Mouse (Mus musculus) hindbrain, embryonic 15.5 days (tissue): ENCODE measurements around the gene Tspo. TPM values are rescaled to one million over a fixed set of nuclear protein-coding genes. Genes with fewer than 3 reads are reported as not detected.

Experiments
- ATAC-seq: fragments of 200-750 bp; cut with Nextera tagmentation; 2 replicates; pipeline ENCODE4 v1.8.0; 2017; ENCODE audit warnings: low read depth, moderate number of reproducible peaks, moderate TSS enrichment; ENCODE audit not compliant: low FRiP score
- H3K27ac ChIP-seq: fragments of 300-500 bp; sonication (generic); replicated peaks from 2 replicates; pipeline ENCODE4 v1.5.1; 2015; ENCODE audit warnings: mild to moderate bottlenecking, inconsistent platforms
- H3K27me3 ChIP-seq: fragments of 300-500 bp; sonication (generic); 2 replicates; pipeline ENCODE4 v1.6.1; 2015; ENCODE audit warnings: control low read depth, inconsistent platforms
- H3K36me3 ChIP-seq: fragments of 300-500 bp; sonication (generic); 2 replicates; pipeline ENCODE4 v1.6.1; 2015; ENCODE audit warnings: control low read depth, inconsistent platforms
- H3K4me1 ChIP-seq: fragments of 300-500 bp; sonication (generic); replicated peaks from 2 replicates; pipeline ENCODE4 v1.6.1; 2015; ENCODE audit warnings: control low read depth, inconsistent platforms
- H3K4me2 ChIP-seq: fragments of 300-500 bp; sonication (generic); 2 replicates; pipeline ENCODE4 v1.6.1; 2015; ENCODE audit warnings: moderate library complexity, mild to moderate bottlenecking, inconsistent platforms
- H3K4me3 ChIP-seq: fragments of 300-500 bp; sonication (generic); 2 replicates; pipeline ENCODE4 v1.5.1; 2015; ENCODE audit warnings: mild to moderate bottlenecking, inconsistent platforms
- H3K9ac ChIP-seq: fragments of 300-500 bp; sonication (generic); 2 replicates; pipeline ENCODE4 v1.6.1; 2015; ENCODE audit warnings: inconsistent platforms
- H3K9me3 ChIP-seq: fragments of 300-500 bp; sonication (generic); 2 replicates; pipeline ENCODE4 v1.6.1; 2016; ENCODE audit warnings: control low read depth, inconsistent platforms
- WGBS: fragments of 180-500 bp; shearing (Covaris S2); methylation state at CpG from one replicate; pipeline ENCODE4 v1.1.7; 2015; 5-methylcytosine and 5-hydroxymethylcytosine counted together
- microRNA-seq: library from miRNA; unstranded; fragments of <30 nt; microRNA quantifications from one replicate; pipeline ENCODE4, GENCODE M21; 2016
- polyA plus RNA-seq: library from polyadenylated mRNA; unstranded; fragments of >200 nt; fragmentation: Nextera tagmentation; extraction: Ambion mirVana; gene quantifications from 2 replicates; pipeline ENCODE4 v1.2.1, GENCODE M21; 2015

Gene Tspo
- polyA plus RNA-seq, 1 experiment from 2014 or later, result 11.7 TPM

DNA sequence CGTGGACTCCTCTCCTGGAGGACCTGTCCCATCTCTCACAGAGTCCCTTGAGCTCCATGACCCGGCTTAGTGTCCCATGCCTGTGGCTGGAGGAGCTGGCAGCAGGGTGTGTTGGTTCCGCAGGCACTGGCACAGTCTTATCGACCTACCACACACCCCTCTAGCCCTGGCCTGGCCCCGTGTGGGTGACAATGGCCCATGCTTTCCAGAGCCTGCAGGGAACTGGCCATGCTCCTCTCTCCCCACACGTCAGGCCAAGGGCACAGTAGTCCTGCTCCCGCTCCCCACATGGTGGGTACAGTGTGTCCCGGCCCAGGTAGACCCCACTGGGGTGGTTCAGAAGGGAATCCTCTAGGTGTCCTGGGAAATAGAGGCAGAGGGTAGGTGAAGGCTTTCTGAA lies 43.3 kb downstream of the Tspo start:
- no peak overlapping the region for H3K9ac ChIP-seq
- no peak overlapping the region for H3K27ac ChIP-seq
- H3K4me2 ChIP-seq, result no peak overlapping the region
- H3K27me3 ChIP-seq, result no peaks in the 10 kb centered on the region
- H3K36me3 ChIP-seq, result no peaks in the 10 kb centered on the region
- H3K4me1 ChIP-seq, result no peaks in the 10 kb centered on the region
- WGBS, result 93% methylated on average over 8 of the region's 8 CpGs
- ATAC-seq, result no peak
- H3K9me3 ChIP-seq, result no peaks in the 10 kb centered on the region
- H3K4me3 ChIP-seq, result no peak overlapping the region

DNA sequence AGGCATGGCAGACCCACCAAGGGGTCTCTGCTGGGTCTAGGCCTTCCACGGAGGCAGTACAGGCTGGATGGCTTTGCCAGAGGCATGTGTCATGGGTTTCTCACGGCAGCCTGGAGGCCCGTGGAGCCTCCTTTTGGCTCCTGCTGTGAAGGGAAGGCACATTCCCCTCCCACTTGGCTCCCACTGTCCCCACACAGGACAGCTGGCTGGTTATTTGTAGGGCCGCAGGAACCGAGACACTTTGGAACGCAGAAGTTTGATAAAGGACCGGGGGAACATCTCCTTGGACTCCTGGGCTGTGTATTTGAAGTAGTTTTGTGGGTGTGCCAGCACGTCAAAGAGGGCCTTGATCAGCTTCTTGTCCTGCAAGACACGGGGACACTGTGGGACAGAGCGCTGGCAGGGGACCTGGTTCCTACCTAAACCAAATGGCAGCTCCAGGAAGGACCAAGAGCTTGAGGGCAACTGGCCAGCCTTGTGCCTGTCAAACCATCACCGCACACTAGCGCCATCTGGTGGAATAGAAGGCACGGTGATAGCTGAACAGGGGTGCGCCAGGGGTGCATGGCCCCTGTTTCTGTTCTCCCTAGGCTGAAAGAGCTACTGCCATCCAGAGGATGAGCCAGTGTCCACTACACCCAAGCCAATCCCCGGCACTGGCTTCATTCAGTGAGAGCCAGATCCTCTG lies 43.9 kb downstream of the Tspo start:
- H3K4me2 ChIP-seq, result no peak overlapping the region
- H3K4me3 ChIP-seq, result no peak overlapping the region
- ATAC-seq, result no peak
- H3K9ac ChIP-seq, result no peak overlapping the region
- no peaks in the 10 kb centered on the region for H3K36me3 ChIP-seq
- 51% methylated on average over 15 of the region's 15 CpGs for WGBS
- H3K4me1 ChIP-seq, result no peaks in the 10 kb centered on the region
- H3K27ac ChIP-seq, result no peak overlapping the region
- no peaks in the 10 kb centered on the region for H3K27me3 ChIP-seq
- no peaks in the 10 kb centered on the region for H3K9me3 ChIP-seq

DNA sequence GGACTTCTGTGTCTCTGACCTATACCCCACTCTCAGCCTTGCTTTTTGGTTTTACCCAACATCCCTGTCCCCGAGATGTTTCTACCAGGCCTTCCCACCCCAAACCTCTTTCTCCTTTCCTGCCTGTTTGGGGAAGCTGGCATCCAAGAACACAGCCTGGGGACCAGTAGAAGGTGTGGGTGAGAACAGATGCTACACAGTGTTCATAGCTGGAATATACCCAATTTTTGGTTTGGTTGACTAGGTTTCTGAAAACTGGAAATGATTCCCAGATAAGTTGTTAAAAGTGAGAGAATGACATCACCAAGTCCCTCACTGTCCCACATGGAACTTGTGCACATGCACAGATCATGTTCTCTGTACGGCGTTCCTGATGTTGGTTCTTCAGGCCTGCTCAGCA lies 51.9 kb downstream of the Tspo start:
- WGBS, result 93% methylated on average over 3 of the region's 3 CpGs
- no peak for ATAC-seq
- no peaks in the 10 kb centered on the region for H3K36me3 ChIP-seq

More for the DNA sequence above, 51.9 kb downstream of the Tspo start:
- H3K4me2 ChIP-seq, result no peak overlapping the region
- no peak overlapping the region for H3K4me3 ChIP-seq
- no peaks in the 10 kb centered on the region for H3K4me1 ChIP-seq
- no peaks in the 10 kb centered on the region for H3K9me3 ChIP-seq
- H3K27ac ChIP-seq, result no peak overlapping the region
- no peak overlapping the region for H3K9ac ChIP-seq
- no peaks in the 10 kb centered on the region for H3K27me3 ChIP-seq

Small RNA genes lying within 50 kb of the gene (microRNA-seq; reads per million reads assigned to microRNA genes)
- gene Gm24575, result not detected

Other genes starting within 250 kb of the Tspo start
- 41.5 and 41.9 TPM in 2 replicates for gene Arfgap3, start 213.3 kb upstream of the Tspo start, polyA plus RNA-seq
- 27.6 and 31.7 TPM in 2 replicates for gene Pacsin2, start 99.0 kb upstream of the Tspo start, polyA plus RNA-seq
- 108 and 122 TPM in 2 replicates for gene Ttll1, start 52.7 kb upstream of the Tspo start, polyA plus RNA-seq
- gene Bik, start 36.7 kb upstream of the Tspo start, polyA plus RNA-seq, result 0.72 and 1.3 TPM in 2 replicates
- gene Mcat, start 195 bp downstream of the Tspo start, polyA plus RNA-seq, result 30.8 and 33.1 TPM in 2 replicates
- gene Ttll12, start 31.6 kb downstream of the Tspo start, polyA plus RNA-seq, result 45.3 and 46.3 TPM in 2 replicates
- gene Scube1, start 161.4 kb downstream of the Tspo start, polyA plus RNA-seq, result 8.4 and 9.7 TPM in 2 replicates
- gene Mpped1, start 215.9 kb downstream of the Tspo start, polyA plus RNA-seq, result 17.7 and 25.5 TPM in 2 replicates